Mouse (Mus musculus) intestine, embryonic 15.5 days (tissue): Measurements from ENCODE around the gene C1ql4. TPM values are rescaled to one million over a fixed set of nuclear protein-coding genes. Genes with fewer than 3 reads are reported as not detected.

Source experiments
- ATAC-seq: fragments of 200-750 bp; cut with Nextera tagmentation; 2 replicates; pipeline ENCODE4 v1.8.0; 2017; ENCODE audit warnings: moderate TSS enrichment, moderate library complexity
- H3K27ac ChIP-seq: fragments of 300-500 bp; sonication (generic); 2 replicates; pipeline ENCODE4 v1.5.1; 2015; ENCODE audit warnings: mild to moderate bottlenecking, inconsistent platforms
- H3K27me3 ChIP-seq: fragments of 300-500 bp; sonication (generic); replicated peaks from 2 replicates; pipeline ENCODE4 v1.6.1; 2015; ENCODE audit warnings: inconsistent platforms
- H3K36me3 ChIP-seq: fragments of 300-500 bp; sonication (generic); 2 replicates; pipeline ENCODE4 v1.6.1; 2015; ENCODE audit warnings: inconsistent platforms
- H3K4me1 ChIP-seq: fragments of 300-500 bp; sonication (generic); replicated peaks from 2 replicates; pipeline ENCODE4 v1.6.1; 2015; ENCODE audit warnings: inconsistent platforms
- H3K4me2 ChIP-seq: fragments of 300-500 bp; sonication (generic); replicated peaks from 2 replicates; pipeline ENCODE4 v1.6.1; 2015; ENCODE audit warnings: mild to moderate bottlenecking, inconsistent platforms
- H3K4me3 ChIP-seq: fragments of 300-500 bp; sonication (generic); replicated peaks from 2 replicates; pipeline ENCODE4 v1.5.1; 2015; ENCODE audit warnings: inconsistent platforms
- H3K9ac ChIP-seq: fragments of 300-500 bp; sonication (generic); 2 replicates; pipeline ENCODE4 v1.6.1; 2015; ENCODE audit warnings: inconsistent platforms
- H3K9me3 ChIP-seq: fragments of 300-500 bp; sonication (generic); 2 replicates; pipeline ENCODE4 v1.6.1; 2016; ENCODE audit warnings: inconsistent platforms
- WGBS: fragments of 180-500 bp; shearing (Covaris S2); methylation state at CpG from one replicate; pipeline ENCODE4 v1.1.7; 2015; 5-methylcytosine and 5-hydroxymethylcytosine counted together
- polyA plus RNA-seq: library from polyadenylated mRNA; unstranded; fragments of >200 nt; fragmentation: Nextera tagmentation; extraction: Ambion mirVana; gene quantifications from 2 replicates; pipeline ENCODE4 v1.2.1, GENCODE M21; 2015

The C1ql4 gene
- 0.09 TPM in 1 of 2 replicates, not detected in the other for polyA plus RNA-seq

GRCm38 (mm10) chr15:99087253-99088075 lies at the start of gene C1ql4:
Gene C1ql4, minus strand, starts transcription at chr15:99087817.
- H3K27me3 ChIP-seq: peaks cover 69% of the 10 kb centered on the region
- H3K4me1 ChIP-seq: peaks cover 35% of the 10 kb centered on the region
- H3K36me3 ChIP-seq: peaks cover 7% of the 10 kb centered on the region
- ATAC-seq: no peak
- peak within 1 kb of the TSS; percentile 61 for H3K4me2 ChIP-seq
- 7% methylated on average over 60 of the region's 60 CpGs for WGBS
- H3K27ac ChIP-seq: no peak within 1 kb of the TSS
- H3K9me3 ChIP-seq: no peaks in the 10 kb centered on the region
- no peak within 1 kb of the TSS for H3K9ac ChIP-seq
- peak within 1 kb of the TSS; percentile 26 for H3K4me3 ChIP-seq

DNA sequence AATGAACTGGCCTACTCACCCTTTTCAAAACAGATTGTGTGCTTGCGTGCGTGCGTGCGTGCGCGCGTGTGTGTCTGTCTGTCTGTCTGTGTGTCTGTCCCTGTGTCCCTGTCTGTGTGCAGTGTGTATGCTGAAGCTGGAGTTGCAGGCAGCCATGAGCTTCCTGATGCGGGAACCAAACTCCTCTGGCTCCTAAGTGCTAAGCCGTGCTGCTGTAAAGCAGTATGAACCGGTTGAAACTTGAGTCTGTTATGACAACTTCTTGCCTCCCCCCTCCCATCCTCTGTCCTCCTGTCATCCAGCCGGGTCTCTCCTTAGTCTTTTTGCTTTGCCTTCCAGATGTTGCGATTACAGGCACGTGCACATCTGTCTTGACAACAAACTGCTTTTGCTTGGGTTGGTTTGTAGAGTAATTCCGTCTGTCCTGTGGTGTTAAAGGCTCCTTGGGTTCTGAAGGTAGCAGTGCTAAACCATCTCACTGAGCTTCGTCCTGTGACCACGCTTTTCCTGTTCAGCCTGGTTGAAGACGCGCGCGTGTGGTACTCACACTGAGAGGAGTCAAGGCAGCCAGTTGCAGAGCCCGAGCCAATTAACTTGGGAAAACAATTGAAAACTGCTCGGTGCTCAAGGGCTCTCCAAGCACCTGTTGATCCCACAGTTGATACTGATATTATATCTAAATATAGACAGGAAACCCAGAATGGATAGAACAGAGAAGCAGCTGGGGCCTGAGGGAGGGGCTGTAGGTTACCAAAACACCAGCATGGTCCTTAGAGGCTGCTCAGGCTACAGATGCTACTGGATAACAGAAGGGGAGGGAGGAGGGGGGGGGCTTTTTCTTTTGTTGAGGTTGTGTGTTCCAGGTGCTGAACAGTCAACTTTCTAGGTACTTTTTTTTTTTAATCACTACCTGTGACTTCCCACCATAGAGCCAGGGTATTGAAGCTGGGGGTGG lies 42.6 kb upstream of the C1ql4 start:
- 61% methylated on average over 22 of the region's 22 CpGs for WGBS
- Histone ChIP-seq H3K27ac (no peak overlapping the region), H3K36me3 (no peaks in the 10 kb centered on the region), H3K27me3 (no peaks in the 10 kb centered on the region), H3K9me3 (no peaks in the 10 kb centered on the region), H3K9ac (no peak overlapping the region), H3K4me3 (no peak overlapping the region), H3K4me1 (peaks cover 18% of the 10 kb centered on the region), H3K4me2 (no peak overlapping the region)
- no peak for ATAC-seq

DNA sequence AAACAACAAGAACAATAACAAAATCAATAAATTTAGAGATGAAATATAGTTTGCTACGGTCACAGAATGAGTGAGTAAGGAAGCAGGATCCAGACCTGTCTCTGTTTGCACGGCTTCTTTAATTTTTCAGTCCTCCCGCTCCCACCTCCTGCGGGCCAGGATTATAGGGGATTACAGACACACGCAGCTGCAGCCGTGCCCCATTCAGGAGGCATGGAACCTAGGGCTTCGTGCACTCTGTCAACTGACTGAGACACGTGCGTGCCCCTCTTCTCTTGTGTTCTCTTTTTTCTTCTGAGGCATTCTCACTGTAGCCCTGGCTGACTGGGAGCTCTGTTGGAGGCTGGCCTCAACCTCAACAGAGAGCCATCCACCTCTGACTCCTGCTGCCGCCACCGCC lies 41.8 kb upstream of the C1ql4 start:
- Histone ChIP-seq H3K27ac (no peak overlapping the region), H3K9ac (no peak overlapping the region), H3K4me2 (no peak overlapping the region), H3K4me3 (no peak overlapping the region), H3K36me3 (no peaks in the 10 kb centered on the region), H3K9me3 (no peaks in the 10 kb centered on the region), H3K4me1 (peaks cover 18% of the 10 kb centered on the region), H3K27me3 (no peaks in the 10 kb centered on the region)
- no peak for ATAC-seq
- WGBS: 64% methylated on average over 11 of the region's 11 CpGs

DNA sequence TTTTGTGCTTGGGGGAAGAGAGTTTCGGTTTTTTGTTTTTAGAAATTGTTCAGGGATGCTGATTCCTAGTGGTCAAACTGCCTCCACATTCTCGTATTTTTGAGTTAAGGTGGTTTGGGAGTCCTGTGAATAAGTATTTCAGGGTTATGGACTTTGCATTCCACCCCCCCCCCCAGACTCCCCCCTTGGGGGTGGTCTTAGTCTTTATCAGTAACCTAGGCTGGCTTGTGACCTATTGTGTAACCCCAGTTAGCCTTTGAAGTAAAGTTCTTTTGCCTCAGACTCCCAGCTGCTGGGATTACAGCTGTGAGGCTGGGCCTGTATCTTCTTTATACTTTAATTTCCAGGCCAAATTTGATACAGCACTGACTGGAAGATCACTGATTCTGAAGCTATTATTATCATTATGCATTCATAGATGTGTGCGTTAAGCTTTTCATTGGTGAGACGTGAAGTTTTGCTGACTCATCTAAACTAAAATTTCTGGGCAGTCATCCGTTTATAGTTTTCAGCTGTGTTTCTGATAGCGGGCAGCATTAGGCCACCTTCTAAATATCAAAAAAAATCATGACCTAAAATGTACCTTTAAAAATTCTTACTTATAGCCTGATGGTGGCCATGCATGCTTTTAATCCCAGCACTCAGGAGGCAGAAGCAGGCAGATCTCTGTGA lies 40.4 kb upstream of the C1ql4 start:
- ATAC-seq: no peak
- H3K4me3 ChIP-seq: peak overlapping the region; percentile 71
- no peaks in the 10 kb centered on the region for H3K9me3 ChIP-seq
- WGBS: 60% methylated on average over 6 of the region's 6 CpGs
- no peaks in the 10 kb centered on the region for H3K36me3 ChIP-seq
- H3K27ac ChIP-seq: no peak overlapping the region
- no peaks in the 10 kb centered on the region for H3K27me3 ChIP-seq
- 0 out of 2 replicates have a peak overlapping the region, but pooled peaks have one; percentile 89 for H3K9ac ChIP-seq
- peaks cover 18% of the 10 kb centered on the region for H3K4me1 ChIP-seq
- peak overlapping the region; percentile 80 for H3K4me2 ChIP-seq

GRCm38 (mm10) chr15:99126816-99127365 lies 39.3 kb upstream of the C1ql4 start:
- H3K27ac ChIP-seq: peak overlapping the region; percentile 95
- ATAC-seq: peak; percentile 54
- H3K4me1 ChIP-seq: peaks cover 18% of the 10 kb centered on the region
- no peaks in the 10 kb centered on the region for H3K27me3 ChIP-seq
- under 1% methylated on average over 27 of the region's 35 CpGs for WGBS
- H3K4me3 ChIP-seq: peak overlapping the region; percentile 71
- H3K9me3 ChIP-seq: no peaks in the 10 kb centered on the region
- H3K4me2 ChIP-seq: peak overlapping the region; percentile 80
- no peaks in the 10 kb centered on the region for H3K36me3 ChIP-seq
- peak overlapping the region; percentile 89 for H3K9ac ChIP-seq

- Histone ChIP-seq H3K36me3 (no peaks in the 10 kb centered on the region), H3K4me2 (peak overlapping the region; percentile 80), H3K4me1 (peaks cover 18% of the 10 kb centered on the region), H3K4me3 (peak overlapping the region; percentile 71), H3K9ac (peak overlapping the region; percentile 89), H3K9me3 (no peaks in the 10 kb centered on the region), H3K27me3 (no peaks in the 10 kb centered on the region), H3K27ac (peak overlapping the region; percentile 95)
- WGBS: under 1% methylated on average over 104 of the region's 115 CpGs
- ATAC-seq: peak; percentile 91
These were observed 38.6 kb upstream of the C1ql4 start for GRCm38 (mm10) chr15:99126081-99126815.

DNA sequence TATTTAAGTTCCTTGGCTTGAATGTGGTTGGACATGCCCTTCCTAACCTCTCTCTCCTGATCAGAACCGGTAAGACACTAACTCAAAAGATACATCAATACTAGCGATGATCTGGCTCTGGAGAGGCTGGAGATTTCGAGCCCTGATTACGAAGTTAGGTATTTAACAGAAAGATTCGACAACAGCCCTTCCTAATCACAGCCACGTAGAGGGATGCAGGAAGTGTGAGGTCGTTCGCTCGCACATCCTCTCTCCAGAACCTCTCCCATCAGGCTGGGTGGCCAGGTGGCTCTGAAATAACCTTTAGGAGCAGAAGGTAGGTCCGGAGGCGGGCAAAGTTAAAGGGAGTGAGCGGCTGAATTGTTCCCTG lies 38.1 kb upstream of the C1ql4 start, which contains the start of gene Spats2:
Spats2 (plus strand) TSS at position 206 of the 370 bp plus-strand sequence.
- under 1% methylated on average over 12 of the region's 12 CpGs for WGBS
- Histone ChIP-seq H3K4me1 (peaks cover 18% of the 10 kb centered on the region), H3K9me3 (no peaks in the 10 kb centered on the region), H3K27ac (peak within 1 kb of the TSS; percentile 95), H3K27me3 (no peaks in the 10 kb centered on the region), H3K4me2 (peak within 1 kb of the TSS; percentile 80), H3K36me3 (no peaks in the 10 kb centered on the region), H3K9ac (peak within 1 kb of the TSS; percentile 89), H3K4me3 (peak within 1 kb of the TSS; percentile 71)
- no peak for ATAC-seq

- ATAC-seq: no peak
- Histone ChIP-seq H3K27me3 (no peaks in the 10 kb centered on the region), H3K4me3 (no peak overlapping the region), H3K36me3 (no peaks in the 10 kb centered on the region), H3K4me2 (no peak overlapping the region), H3K27ac (no peak overlapping the region), H3K9ac (no peak overlapping the region), H3K4me1 (no peaks in the 10 kb centered on the region), H3K9me3 (no peaks in the 10 kb centered on the region)
- 47% methylated on average over 2 of the region's 2 CpGs for WGBS
These were observed 35.0 kb upstream of the C1ql4 start for GRCm38 (mm10) chr15:99122642-99123041.

DNA sequence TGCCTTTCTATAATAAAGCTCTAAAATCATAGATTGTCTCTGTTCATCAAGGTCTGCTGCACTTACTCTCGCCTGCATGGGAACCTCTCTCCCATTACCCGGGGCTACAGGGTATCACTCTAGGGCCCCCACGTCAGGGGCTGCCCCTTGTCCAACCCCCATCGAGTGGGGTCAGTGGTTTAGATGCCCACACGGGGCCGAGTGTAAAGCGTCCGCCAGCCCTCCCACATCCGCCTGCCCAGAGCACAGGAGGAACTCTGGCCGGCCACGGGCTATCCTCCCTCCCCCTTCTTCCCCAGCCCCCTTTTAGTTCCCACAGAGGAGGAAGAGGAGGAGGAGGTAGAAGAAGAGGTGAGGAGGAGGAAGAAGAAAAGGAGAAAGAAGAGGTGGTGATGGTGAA lies 33.2 kb upstream of the C1ql4 start:
- Histone ChIP-seq H3K27ac (no peak overlapping the region), H3K4me2 (no peak overlapping the region), H3K9ac (no peak overlapping the region), H3K4me3 (no peak overlapping the region), H3K36me3 (no peaks in the 10 kb centered on the region), H3K9me3 (no peaks in the 10 kb centered on the region), H3K27me3 (no peaks in the 10 kb centered on the region), H3K4me1 (no peaks in the 10 kb centered on the region)
- WGBS: 11% methylated on average over 11 of the region's 11 CpGs
- no peak for ATAC-seq

- H3K9me3 ChIP-seq: no peaks in the 10 kb centered on the region
- 29% methylated on average over 11 of the region's 11 CpGs for WGBS
- H3K4me3 ChIP-seq: no peak overlapping the region
- no peaks in the 10 kb centered on the region for H3K4me1 ChIP-seq
- H3K27ac ChIP-seq: no peak overlapping the region
- ATAC-seq: peak; percentile 37; the same call in 1 of the 2 replicates
- H3K36me3 ChIP-seq: no peaks in the 10 kb centered on the region
- H3K4me2 ChIP-seq: no peak overlapping the region
- H3K27me3 ChIP-seq: no peaks in the 10 kb centered on the region
- no peak overlapping the region for H3K9ac ChIP-seq
These were observed 28.9 kb upstream of the C1ql4 start for GRCm38 (mm10) chr15:99116539-99116938.

GRCm38 (mm10) chr15:99115065-99115423 lies 27.4 kb upstream of the C1ql4 start:
- Histone ChIP-seq H3K36me3 (no peaks in the 10 kb centered on the region), H3K9ac (no peak overlapping the region), H3K27ac (peak overlapping the region; percentile 46; the same call in 1 of the 2 replicates), H3K9me3 (no peaks in the 10 kb centered on the region), H3K27me3 (no peaks in the 10 kb centered on the region), H3K4me3 (no peak overlapping the region), H3K4me1 (no peaks in the 10 kb centered on the region), H3K4me2 (no peak overlapping the region)
- WGBS: 74% methylated on average over 7 of the region's 7 CpGs
- ATAC-seq: no peak
